Mouse (Mus musculus) telencephalon, adult 2 months (tissue): Measurements from ENCODE around the gene Plxna2.

Source experiments
- DNase-seq: peaks from one replicate; pipeline ENCODE4 v3.0.0-alpha.2; 2011; ENCODE audit warnings: low read depth, low spot score

Gene Plxna2

DNA sequence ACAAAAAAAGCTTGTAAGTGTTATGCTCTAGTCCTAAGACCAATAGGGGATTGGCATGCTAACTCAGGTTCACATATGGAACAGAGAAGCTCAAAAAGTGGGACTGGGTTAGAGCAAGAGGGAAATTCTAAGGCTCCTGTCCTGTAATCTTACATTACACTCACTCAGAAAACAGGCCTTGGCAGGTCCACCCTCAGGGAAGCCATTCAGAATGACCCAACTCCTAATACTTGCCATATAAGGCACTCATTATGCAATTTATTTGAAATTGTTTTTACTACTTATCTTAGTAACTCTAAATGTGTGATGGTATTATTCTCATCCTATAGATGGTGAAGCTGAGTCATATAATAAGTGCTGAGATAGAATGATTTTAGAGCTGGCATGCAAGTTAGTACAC is 146.9 kb downstream of the Plxna2 start:
- DNase-seq: no peak

DNA sequence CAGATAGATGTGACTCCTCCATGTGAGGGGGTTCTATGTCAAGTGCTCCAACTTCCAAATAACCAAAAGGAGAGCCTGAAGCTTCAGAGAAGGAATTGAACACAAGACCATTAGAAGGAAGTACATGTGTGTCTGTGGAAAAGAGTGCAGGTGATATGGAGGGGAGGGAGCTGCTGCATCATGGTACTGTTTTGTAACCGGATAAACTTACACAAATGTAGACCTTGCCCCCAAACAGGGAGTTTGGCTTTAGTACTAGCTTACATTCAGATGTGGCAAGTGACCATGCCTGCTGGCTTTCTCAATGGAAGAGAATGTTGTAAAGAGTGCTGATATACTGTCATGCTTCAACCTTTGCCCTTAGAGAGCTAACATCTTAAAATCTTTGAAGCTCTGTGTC is 150.8 kb downstream of the Plxna2 start:
- DNase-seq: no peak

DNA sequence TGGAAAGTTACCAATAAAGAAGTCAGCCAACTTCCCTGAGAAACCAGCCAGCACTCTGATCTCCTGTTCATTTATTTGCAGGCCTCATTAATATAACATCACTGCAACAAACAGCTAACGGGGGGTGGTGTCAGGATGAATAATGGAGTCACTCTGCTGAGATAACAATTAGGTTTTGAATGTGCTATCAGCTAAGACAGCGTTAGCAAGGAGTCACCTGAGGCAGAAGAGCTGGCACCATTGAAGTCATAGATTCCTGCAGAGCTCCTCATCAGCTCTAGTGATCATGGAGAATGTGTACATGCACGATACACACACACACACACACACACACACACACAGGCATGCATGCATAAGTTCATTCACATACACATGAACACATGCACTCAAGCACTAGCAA is 154.0 kb downstream of the Plxna2 start:
- no peak for DNase-seq

DNA sequence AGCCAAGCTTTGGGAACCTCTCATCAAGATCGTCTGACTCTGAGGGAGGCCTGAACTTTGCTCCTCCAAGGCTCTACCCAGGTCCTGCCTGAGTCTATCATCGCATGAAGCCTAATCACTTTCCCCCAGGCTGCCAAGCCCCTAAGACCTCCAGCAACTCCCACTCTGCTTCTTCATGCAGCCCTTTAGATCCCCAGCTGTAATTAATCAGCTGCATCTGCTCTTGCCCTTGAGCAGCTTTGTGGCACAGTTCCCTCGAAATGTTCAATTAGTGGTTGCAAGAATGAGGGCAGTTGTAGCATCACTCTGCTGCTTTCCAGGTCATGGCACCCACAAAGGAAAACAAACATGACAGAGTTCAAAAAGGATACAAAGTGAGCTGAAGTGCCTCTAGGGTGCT is 155.9 kb downstream of the Plxna2 start:
- DNase-seq: no peak

DNA sequence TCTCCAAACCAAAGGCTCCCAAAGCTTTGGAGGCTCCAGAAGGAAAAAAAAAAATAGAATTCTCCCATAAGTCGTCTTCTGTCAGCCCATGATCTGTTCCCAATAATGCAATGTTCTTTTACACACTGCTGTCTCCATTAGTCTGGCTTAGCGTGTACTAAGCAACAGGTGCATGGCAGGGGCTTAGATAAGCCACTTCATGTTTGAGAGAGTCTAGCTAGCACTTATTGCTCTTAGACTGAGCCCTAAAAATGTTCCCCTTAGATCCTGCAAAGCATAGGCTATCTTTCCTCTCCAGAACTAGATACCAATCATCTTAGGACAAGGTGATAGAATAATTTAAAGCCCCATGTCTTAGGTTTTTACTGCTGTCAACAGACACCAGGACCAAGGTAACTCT is 156.3 kb downstream of the Plxna2 start:
- DNase-seq: no peak

DNA sequence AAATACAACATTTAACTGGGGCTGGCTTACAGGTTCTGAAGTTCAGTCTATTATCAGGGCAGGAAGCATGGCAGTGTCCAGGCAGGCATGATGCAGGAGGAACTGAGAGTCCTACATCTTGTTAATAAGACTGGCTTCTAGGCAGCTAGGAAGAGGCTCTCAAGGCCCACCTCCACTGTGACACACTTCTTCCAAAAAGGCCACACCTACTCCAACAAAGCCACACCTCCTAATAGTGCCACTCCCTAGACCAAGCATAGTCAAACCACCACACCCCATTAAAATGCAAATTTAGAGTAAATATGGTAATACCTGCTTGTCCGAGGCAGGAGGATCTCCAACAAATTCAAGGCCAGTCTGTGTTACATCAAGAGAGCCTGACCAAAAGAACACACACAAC is 156.7 kb downstream of the Plxna2 start:
- no peak for DNase-seq

DNA sequence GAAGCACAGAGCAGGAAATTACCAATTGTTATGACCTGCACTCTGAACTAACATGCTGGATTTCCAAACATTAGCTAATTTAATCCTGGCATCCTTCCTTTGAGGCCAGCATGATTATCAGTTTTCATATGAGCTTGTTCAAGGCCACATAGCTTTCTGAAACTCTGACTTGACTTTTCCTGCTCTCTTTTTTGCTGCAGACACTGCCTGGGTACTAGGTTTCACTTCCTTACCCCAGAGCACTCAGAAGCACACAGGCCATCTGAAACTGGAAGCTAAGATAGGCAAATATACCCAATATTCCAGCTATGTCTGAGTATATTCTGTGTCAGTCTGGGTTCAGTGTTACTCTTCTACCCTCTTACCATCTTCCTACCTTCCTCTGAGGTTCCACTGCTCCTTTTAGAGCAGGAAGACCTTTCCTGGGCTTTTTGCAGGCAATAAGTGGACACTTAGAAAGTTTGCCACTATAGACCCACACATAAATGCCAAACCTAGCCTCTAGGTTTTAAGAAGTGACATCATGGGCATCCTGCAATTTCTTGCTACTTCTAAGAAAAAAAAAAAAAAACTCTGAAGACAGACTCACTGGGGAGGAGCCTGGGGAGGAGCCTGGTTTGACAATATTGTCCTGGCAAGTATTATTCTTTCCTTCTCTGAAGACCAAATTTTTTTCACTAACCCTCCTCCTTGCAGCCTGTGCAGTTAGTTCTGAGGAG is 157.8 kb downstream of the Plxna2 start:
- DNase-seq: no peak

DNA sequence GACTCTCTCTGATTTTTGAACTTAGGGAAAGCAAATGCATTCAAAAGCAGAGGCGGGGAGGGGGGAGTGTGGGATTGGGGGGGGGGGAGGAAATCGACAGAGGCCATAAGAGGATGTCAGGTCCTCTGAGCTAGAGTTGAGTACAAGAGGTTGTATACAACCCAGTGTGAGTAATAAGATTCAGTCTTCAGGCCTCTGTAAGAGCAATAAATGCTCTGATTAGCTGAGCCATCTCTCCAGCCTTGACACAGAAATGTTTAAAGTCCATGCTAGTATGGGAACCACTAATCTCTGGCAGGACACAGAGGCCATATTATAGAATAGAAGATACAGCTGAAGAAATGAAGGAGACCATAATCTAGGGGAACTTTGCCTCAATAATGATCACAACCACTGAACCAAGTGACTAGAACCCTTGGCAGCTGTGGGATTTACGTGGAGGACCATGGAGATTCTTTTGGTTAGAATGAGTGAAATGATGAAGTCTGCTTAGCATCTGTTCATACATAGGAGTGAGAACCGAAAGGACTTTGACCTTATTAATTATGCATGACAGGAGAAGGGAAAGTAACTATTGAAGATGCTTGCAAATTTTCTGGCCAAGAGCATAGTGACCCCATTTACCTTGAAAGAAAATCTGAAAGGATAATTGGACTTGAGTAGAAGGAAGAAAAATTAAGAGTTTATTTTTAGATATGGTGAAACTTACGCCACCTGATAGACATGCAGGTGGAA is 158.7 kb downstream of the Plxna2 start:
- no peak for DNase-seq

DNA sequence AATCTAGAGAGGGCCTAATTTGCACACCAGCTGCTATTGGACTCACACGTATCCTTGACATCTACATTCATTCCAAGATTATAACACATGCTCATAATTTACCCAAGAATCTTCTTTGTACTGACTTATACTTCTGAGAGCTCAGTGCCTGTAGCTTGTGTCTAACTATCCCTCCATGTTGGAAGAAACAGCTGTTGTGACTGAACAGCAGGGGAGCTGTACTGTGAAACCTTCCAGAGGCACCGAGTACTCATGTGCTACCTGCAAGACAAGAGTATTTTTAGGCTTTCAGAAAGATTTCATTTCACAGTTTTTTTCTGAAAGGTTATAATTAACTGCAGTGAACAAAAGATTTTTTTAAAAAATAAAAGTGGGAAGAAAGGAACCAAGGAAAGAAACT is 159.6 kb downstream of the Plxna2 start:
- DNase-seq: peak; percentile 63

DNA sequence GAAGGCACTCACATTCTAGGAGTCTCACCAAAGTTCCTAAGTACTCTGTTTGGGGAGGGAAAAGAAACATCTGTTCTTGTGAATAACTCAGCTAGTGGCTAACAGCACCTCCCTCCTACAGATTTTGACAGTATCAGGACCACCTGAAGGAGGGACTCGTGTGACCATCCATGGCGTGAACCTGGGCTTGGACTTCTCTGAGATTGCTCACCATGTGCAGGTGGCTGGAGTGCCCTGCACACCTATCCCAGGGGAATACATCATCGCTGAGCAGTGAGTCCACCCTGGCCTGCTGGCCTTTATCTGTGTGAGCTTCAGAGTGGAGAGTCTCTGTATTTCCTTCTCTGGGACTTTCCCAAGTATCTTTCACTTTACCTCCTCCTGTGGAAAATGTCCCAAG is 162.4 kb downstream of the Plxna2 start:
- DNase-seq: no peak

DNA sequence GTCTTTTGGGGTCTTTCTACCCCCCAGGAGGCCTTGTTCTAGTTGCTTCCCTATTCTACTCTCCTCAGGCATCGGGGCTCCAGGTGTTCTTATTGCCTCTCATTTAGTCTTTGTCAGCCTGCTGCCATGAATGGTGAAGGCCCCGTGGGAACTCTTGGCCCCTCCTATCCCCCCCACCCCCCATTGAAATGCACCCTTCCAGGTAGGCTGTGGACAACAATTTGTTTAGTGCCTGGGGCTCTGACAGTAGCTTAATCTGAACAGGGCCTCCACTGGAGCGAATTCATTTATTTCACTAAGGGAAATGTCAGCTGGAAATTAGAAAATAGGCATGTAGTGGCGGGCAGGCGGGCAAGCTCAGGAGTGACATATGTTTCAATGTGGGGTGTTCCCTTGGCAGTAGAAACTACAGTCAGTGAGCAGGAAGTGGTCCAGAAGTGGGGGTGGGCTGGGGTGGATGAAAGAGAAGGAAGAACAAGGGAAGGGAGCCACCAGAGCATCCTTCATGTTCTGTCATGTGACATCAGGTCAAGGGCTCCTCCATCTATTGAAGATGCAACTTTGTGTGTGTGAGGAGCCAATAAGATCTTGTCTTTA is 162.9 kb downstream of the Plxna2 start:
- no peak for DNase-seq

DNA sequence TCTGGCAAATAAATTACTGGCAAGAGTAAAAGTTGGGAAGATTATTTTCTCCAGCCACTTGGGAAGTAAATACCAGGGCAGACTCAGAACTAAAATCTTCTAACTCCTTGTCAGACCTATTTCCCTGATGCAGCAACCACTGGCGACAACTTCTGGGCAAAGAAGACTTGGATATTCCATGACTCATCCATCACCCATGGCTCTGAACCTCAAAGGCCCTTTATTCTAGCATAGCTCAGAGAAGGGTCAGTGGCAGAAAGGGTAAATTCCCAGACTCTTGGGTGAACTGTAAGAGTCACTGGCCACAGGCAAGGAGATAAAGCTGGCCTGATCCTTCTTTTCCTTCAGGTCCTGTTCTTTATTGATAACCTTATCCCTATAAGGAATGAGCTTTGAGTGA is 163.5 kb downstream of the Plxna2 start:
- no peak for DNase-seq

DNA sequence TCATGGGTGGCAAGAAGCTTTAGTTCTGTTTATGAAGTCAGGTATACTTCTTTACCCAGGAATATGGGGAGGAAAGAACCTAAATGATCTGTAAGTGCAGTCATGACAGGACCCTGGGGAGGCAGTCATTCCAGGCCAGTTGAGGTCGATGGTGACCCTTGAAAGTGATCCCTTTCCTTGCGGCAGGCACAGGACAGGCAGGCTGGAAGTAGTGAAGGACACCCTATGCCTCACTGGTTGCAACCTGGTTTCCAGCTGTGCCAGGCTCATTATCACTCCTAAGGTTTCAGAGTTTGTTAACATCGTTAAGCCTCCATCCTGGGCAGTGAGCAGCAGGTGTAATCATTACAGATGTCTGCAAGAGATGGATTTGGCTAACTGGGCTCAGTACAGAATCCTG is 164.3 kb downstream of the Plxna2 start:
- no peak for DNase-seq

DNA sequence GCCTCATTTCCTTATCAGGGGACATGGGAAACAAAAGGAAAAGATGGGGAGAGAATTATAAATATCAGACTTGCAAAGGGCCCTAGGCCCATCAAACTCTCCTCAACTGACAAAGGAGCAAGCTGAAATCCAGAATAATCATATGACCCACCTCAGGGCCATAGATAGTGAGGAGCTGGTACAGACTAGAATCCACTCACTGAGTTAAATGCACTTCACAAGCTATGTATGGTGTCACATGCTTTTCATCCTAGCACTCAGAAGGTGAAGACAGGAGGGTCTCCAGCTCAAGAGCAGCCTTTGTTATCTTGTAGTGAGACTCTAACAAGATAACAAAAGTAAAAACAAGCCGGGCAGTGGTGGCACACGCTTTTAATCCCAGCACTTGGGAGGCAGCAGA is 169.6 kb downstream of the Plxna2 start:
- no peak for DNase-seq

DNA sequence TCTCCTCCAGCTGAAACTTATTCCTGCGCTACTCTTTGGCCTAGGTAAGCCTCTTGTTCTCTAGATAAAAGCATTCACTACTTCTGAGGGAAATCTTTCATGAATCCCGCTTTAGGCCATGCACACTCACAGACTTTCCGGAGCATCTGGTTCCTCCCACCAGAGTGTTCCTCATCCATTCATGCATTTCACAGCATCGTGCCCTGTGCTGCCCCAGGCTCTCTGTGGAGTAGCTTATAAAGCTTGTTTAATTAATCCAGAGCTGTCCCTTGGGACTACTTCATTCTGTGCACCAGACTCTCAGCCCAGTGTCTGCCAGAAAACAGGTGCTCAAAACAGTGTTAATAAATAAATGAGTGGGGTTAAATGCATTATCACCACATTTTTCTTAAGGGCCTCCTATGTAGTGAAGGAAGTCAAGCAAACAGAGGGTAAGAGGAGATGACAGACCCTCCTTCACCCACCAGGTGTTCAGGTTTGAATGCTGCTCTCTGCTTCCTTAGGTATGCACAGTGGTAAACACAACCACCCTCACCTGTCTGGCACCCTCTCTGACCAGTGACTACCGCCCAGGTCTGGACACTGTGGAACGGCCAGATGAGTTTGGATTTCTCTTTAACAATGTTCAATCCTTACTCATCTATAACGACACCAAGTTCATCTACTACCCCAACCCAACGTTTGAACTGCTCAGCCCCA is 175.4 kb downstream of the Plxna2 start:
- DNase-seq: no peak

DNA sequence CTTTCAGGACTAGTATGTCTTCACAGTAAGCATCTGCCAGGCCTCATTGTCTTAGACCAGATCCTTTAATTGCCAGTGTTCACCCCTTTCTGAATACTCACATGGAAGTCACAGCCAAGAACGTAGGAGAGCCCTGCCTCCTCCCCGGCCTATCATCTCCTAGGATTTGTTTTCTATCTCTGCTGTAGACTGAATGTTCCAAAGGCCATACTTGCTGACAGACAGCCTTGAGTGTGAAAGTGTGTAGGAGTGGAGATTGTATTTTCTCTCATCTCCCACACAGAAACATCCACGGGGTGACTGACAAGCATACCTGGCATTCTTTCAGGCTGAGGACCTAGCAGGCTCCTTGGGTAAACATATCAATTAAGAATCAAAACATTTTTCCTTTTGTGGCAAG is 177.3 kb downstream of the Plxna2 start:
- peak; percentile 74 for DNase-seq

DNA sequence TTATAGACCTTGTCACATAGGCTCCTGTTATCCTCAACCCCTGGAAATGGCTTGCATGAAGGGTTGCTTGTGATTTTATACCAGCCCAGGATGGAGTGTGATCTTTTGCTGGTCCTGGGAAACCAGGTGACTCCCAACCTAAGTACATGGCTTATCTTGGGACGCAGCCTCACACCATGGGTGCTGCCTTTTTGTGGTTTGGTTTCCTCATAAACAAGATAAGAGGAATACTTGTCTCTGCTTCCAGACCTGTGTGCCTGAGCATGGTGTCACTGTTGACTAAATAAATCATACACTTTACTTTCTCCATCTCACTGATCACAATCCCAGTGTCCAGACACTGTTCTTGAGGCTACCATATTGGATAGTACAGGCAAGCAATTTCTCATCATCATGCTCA is 179.8 kb downstream of the Plxna2 start:
- no peak for DNase-seq

DNA sequence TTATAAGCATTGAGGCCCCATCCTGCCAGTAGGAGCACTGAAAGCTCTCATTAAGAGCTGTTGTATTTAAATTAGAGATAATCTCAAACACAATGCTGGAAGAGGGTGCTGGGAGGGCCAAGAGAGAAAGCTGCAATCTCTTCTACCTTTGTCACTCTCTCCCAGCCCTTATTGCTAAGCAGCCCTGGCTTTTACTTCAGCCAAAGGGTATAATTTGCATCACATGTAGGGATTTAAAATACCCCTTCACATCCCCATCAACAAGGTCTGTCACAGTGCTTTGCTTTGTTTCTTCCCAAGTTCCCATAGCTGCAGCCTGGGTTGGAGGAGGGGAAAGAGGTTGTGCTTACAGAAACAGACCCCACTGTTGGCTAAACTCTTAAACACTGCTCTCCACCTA is 180.5 kb downstream of the Plxna2 start:
- DNase-seq: no peak

DNA sequence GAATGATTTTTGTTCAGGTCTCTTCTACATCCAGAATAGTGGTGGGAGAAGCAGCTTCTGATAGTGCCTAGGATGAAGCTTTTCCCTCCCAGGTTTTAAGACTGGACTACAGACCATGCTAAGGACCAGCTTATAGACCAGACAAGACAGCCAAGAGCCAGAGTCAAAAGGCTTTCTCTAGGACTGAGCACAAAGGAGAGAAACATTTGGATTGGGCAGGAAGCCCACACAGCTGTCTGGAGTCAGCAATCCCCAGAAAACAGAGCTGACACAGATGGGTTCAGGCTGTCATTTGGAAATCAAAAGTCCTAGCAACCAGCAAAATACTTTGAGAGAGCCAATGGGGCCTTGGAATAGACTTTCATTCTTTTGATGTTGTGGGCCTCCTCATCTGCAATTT is 190.2 kb downstream of the Plxna2 start:
- DNase-seq: no peak

DNA sequence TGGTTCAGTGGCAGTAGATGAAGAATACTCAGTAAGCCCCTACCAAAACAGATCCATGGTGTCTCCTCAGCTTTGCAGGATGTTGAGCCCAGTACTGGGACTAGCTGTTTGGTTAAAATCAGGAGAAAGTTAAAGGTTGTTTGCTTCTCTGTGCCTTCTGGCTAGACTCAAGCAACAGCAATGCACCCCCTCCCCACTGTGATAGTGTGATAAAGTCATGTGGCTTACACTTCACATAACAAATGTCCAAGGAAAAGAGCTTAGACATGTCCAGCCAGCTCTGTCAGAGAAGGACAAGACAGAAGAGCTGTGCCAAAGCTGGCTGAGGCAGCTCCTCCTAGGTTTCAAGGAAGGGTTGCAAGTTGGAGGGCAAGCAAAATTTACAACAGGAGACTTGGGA is 190.7 kb downstream of the Plxna2 start:
- DNase-seq: no peak

DNA sequence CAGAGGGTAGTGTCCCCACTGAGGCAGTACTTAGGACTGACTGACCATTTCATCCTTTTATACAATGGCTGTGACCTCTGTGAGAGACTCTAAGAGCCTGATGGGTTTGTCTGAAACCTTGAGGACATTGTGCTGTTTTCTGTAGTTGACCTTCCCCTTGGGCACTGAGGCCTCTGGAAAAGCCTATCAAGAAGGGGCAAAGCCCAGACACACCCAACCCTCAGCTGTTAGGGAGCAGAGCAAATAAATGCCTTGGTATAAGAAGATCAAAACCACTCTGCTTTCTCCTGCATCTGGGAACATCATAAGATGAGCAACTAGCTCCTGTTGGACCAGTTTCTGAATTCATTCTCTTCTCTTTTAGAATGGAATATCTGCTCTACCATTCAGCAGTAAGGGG is 191.6 kb downstream of the Plxna2 start:
- DNase-seq: no peak

DNA sequence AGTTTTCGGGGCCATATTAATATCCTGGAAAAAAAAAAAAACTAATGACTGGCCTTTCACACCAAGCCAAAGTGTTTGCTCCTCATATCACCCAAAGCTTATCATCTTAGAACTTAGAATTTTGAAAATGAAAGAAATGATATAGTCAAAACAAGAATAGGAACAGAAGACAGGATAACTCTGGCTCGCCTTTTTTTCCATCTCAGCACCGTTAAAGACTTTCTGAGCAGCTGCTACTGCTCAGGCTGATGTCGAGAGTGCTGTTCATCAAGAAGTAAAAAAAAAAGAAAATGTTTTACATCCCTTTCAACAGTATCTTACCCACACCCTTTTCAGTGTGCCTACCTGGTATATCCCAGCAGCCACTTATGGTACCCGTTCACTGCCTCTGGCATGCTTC is 196.2 kb downstream of the Plxna2 start:
- no peak for DNase-seq

DNA sequence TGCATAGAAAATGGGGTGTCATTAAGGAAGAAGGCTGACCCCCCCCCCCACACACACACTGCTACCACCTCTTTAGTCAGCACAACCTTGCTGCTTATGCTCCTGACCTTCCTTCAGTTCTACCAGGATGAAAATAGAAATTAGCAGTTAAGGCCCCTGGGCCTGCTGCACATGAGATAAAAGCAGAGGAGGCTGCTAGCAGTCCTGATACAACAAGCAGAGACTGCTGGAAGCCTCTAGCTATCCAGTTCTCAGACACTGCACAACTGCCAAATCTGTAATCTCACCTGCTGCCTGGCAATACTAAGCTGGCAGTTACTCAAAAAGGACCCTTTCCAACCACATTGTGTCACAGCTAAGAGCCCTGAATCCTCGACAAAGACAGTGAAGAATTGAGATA is 197.5 kb downstream of the Plxna2 start:
- DNase-seq: no peak
